Mouse (Mus musculus) left cerebral cortex, postnatal 36 days (tissue): ENCODE measurements at regions not wholly inside any gene's neighbourhood (a gene's known extent, or its start where the extent isn't known, plus 50 kb on each side); places are given as distances from the start of the nearest gene placed in this dataset.

Source experiments
- DNase-seq, 2 experiments: peaks; one replicate each; pipeline ENCODE4 v3.0.0; 2021 to 2022; ENCODE audit warnings: low spot score in 2 of 2, mixed read lengths in 1 of 2
- intact Hi-C: fragments of 180-260 bp; cut with DNase I; formaldehyde crosslinking; loops from one replicate; pipeline ENCODE4 v1.15.1; 2025

DNA sequence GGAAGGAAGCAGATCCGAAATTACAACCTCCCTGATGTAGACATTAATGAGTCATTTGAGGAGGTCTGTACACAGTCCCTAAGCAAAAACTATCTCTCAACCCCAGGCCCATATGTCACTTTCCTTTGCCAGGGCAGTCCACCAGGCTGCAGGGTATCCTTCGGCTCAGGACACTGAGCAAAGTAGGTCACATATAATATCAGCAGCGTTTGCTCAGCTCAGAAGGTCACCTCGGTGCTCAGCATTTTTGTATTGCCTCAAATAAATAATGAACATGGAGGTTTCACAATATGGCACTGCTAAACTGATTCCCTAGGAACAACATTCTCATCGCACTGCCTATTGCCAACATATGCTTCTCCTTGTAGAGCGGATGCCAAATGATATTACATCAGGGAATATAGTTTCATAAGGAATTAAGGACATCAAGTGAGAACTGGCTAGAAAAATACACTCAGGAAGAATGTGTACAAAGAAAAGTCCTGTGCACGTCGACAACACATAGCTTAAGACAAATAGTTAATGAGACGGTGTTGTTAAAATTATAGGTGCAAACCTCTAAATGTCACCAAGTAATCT, 275.4 kb downstream of the Pdcd6ip start:
- intact Hi-C loops, result no loop called here
- no peak for DNase-seq

DNA sequence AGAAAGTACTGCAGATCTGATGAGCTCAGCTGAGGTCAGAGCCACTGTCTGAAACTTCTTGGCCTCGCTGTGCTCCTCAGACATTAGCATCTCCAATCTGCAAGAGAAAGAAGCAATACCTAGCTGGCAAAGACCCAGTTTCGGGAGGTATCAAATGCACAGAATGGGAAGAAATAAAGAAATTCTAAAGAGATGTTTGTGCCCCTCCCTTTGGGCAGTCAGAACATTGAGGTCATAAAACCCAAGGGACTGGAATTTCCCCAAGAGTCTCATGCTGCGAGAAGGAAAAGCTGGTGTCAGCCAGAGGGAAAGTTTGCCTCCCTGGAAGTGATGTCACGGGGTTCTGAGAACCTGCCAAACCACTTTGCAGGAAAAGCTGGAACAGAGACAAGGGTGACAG, 277.6 kb downstream of the Pdcd6ip start:
- intact Hi-C loops, result no loop called here

DNA sequence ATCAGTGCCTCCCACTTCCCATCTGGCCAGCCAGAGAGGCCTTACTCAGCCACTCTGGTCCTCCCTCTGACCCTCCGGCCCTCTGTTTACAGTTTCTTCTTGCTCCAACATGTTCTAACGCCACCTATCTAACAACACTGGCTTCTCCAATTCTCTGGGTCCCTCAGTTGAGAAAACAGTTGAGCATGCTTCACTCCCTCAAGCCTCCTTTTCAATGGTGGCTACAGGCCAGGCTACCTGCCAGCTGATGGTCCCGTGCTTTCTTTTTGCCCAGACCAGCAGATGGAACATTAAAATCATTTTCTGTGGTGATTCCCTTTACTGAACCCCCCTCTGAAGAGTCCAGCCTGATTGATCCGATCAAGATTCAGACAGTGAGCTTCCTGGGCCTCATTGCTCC, 280.8 kb downstream of the Pdcd6ip start:
- intact Hi-C loops, result no loop called here
- DNase-seq, result no peak

More for the DNA sequence above, 277.6 kb downstream of the Pdcd6ip start:
- no peak for DNase-seq

DNA sequence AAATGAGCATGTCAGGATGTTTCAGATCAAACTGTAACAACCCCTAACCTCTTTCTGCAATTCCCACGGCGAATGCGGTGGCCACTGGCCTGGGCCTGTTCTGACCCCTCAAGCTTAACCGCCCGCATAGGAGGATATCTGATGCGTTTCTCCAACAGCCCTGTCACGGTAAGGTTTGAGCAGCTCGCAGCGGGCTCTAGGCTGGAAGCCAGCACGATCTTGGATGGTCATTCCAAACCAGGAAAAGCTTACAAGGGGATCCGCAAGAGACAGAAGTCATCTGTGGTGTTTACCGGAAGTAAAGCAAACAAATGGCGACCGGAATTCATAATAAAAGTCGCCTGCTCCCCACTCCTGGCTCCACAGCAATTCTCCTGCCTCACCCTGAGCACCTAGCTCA, 281.7 kb downstream of the Pdcd6ip start:
- intact Hi-C loops, result no loop called here
- DNase-seq, result no peak

DNA sequence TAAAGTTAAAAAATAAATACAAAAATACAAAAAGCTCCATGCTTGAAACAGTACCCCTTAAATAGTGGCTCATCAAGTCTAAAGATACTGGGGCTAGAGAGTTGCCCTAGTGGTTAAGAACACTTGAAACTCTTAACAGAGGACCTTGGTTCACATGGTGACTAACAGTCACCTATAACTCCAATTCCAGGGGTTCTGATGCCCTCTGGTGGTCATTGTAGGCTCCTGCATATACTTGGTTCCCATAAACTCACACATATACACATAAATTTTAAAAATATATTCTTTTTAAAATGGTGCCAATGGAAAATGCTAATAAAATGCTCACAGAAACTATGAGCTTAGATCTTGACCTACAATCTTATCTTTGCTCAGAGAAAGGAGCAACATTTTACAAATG, 286.4 kb downstream of the Pdcd6ip start:
- intact Hi-C loops, result loop anchor here (2.0 kb wide), 1 partner anchor 79 kb away; no protein-coding TSS in a partner anchor
- DNase-seq, result no peak

DNA sequence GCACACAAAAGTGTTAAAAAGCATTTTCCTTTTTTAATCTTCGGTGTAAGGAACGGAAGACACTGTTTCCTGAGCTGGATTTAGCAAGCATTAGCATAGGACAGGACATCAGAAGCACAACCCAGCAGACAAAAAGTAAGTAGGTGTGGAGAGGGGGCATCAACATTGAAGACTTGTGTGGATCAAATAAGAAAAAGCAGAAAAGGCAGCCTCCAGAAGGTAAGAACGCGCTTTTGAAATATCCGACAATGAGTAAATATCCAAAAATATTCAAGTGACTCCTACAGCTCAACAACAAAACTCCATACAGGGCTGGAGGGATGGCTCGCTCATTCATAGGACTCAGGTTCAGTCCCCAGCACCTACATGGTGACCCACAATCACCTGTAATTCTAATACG, 286.9 kb downstream of the Pdcd6ip start:
- DNase-seq, result no peak
- intact Hi-C loops, result loop anchor here (2.0 kb wide), 1 partner anchor 78 kb away; no protein-coding TSS in a partner anchor

DNA sequence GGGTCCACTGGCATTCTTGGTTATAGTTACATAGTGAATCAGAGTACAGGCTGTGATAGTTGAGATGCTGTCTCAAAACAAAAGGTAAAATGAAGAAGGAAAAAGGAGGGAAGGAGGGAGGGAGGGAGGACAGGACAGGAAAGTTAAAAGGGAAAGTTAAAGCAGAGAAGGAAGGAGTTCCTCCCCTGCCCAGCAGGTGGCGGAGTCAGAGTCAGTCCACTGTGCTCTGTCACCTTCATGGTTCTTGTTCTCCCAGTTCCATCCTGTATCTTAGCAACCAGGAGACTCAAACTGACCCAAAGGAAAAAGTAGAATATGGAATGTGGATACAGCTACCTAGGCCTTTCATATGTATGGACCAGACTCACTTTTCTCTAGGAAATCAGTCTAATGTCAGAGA, 288.3 kb downstream of the Pdcd6ip start:
- intact Hi-C loops, result loop anchor here (2.0 kb wide), 1 partner anchor 77 kb away; no protein-coding TSS in a partner anchor
- no peak for DNase-seq

DNA sequence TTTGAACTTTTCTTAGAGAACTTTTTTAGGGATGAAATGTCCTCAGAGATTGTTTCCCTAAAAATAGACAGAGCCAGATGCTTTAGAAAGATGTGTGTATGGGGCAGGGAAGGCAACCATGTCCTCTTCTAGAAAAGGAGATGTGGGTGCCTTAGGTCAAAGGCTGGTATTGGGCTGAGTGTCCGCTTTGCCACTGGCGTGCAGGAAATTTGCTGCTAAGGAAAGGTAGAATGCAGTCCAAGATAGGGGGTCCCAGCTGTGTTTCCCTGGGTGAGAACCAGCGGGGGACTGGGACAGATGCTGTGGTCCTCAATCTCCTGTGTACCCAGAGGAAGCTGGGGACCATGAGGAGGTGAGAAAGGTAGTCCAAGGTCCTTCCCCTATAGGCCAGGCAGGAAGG, 291.0 kb downstream of the Pdcd6ip start:
- no peak for DNase-seq
- intact Hi-C loops, result no loop called here

DNA sequence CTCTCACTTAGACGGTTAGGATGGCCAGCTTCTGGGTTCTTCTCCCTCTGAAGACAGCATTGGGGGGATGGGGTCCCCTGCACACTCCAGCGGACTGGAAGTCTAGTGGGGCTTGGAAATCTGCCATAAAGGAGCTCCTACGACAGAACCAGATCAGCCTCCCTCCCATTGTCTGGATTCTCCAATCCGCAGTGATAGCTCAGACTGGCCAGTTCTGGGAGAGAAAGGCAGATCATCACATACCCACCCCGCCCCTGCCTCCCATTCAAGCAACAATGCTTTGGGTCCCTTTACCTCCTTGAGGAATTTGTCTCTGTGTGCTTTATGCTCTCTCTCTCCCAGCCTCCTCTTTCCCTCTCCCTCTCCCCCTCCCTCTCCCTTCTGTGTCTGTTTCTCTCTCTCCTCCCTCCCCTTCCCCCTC, 292.5 kb downstream of the Pdcd6ip start:
- intact Hi-C loops, result no loop called here
- no peak for DNase-seq

DNA sequence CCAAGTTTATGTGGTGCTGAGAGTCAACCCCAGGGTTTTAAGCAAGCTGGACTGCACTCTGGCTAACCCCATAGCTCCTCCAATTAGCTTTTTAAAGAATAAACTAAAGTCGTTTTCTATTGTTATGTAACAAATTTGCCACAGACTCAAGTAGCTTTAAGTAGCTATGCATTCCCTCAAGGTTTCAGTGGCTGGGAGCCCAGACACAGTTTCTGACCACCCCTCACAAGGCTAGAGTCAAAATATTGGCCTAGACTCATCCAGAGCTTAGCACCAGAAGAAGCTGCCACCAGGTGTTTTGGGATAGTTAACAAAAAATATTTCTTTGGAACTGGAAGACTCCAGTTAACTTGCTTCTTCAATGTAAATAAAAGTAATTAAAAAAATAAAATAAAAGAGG, 293.4 kb downstream of the Pdcd6ip start:
- intact Hi-C loops, result no loop called here
- no peak for DNase-seq

DNA sequence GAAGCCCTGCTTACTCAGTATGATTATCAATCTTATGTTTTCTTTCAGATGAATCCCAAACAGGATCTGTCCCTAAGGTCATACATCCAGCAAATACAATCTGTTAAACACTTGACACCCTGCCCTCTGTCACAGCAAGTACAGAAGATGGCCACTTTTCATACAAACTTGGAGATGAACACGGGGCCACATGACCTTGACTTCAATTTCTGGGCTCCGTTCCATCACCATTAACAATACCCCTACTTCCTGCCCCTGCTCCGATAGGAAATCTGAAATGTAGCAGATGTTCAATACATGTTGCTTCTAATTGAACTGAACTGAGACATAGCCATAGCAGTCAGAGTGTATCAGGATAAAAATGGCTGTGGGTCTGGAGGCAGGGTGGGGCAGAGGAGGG, 294.2 kb downstream of the Pdcd6ip start:
- intact Hi-C loops, result no loop called here
- no peak for DNase-seq

DNA sequence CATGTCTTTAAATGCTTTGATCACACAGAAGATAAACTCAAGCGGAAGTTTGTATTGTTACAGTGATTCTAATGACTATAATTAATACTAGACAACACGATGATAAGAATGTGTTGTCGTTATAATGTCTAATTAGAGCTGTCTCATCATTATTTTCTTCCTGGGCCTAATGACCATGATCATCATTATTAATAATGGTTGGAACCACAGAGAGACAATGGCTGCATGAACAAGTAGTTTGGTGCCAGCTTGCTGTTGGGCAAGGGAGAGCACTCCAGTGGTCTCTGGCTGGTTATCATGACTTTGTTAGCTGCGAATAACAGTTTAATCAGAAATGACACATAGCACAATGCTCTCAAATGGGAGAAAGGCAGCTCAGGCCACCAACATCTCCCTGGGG, 296.4 kb downstream of the Pdcd6ip start:
- intact Hi-C loops, result no loop called here
- no peak for DNase-seq

DNA sequence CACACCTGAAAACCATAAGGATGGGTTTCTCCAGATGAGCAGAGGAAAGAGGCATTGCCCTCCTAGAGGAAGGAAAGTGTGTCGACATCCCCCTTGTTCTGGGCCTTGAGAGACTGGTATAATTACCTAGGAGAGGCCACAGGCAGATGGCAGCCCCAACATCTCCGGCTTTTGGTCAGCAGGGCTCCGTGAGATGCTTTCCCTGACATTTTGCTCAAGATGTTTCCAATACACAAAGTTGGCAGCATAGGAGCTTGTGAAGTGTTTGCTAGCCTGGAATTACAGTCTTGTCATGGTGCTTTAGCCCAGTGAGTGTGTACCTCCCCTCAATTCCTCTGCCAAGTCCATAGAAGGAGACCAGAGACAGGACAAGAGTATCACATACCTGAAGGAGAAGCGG, 299.5 kb downstream of the Pdcd6ip start:
- intact Hi-C loops, result no loop called here
- DNase-seq, result no peak

DNA sequence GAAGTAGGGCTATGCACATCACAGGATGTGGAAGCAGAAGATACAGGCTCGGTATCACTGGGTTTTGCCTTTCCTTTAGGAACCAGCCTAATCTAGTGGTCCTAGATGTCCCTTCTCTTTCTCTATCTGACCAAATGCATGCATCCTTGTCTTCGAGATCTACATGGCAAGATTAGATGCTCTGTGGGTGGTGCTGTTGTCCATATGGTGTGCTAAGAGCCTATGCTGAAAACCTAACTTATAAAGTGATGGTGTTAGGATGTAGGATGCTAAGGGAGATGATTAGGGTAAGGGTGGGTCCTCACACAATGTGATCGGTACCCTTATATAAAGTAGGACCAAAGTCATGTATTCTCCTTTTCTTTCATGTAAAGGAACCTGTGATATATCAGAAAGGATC, 313.7 kb downstream of the Pdcd6ip start:
- DNase-seq, result no peak
- intact Hi-C loops, result no loop called here

DNA sequence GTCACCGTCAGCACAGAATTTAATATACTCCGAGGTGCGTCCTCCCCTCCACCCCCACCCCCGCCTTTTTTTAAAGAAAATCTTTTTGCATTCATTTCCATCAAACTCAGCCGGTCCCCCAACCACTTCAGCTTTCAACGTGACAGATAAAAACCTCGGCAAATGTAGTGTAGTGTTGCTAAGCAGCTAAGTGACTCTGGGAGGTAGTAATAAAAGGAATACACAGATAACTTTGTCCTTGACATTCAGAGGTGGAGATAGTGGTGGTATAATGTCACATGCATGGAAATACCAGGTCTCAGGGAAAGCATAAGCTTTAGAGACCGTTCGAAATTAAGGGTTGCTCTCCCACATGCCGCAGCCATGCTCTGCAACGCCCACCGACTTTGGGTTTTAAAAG, 320.7 kb downstream of the Pdcd6ip start:
- intact Hi-C loops, result no loop called here
- peak in 1 of 2 experiments; percentile 5 for DNase-seq

DNA sequence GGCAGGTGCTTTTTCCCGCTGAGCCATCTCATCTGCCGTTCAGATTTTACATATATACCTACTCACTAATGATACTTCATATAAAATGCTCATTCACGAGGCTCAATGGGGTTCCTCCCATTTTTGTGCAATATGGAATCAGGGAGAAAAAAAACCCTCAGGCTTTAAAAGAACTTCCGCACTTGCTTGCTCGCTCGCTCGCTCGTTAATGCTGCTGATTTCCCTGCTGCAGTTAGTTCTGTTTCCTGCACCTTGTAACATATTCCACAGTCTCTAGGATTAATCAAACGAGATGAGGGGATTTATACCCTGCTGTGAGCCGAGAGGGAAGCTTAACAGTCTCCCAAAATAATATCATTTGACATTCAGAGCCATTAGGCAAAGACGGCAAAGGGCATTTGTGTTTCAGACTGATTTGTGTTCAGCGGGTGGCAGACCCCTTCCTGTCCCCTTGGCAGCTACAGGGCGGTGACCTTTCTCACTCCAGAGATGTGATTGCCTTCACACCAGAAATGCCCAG, 326.4 kb downstream of the Pdcd6ip start:
- intact Hi-C loops, result no loop called here
- peak in 1 of 2 experiments; percentile 3 for DNase-seq

DNA sequence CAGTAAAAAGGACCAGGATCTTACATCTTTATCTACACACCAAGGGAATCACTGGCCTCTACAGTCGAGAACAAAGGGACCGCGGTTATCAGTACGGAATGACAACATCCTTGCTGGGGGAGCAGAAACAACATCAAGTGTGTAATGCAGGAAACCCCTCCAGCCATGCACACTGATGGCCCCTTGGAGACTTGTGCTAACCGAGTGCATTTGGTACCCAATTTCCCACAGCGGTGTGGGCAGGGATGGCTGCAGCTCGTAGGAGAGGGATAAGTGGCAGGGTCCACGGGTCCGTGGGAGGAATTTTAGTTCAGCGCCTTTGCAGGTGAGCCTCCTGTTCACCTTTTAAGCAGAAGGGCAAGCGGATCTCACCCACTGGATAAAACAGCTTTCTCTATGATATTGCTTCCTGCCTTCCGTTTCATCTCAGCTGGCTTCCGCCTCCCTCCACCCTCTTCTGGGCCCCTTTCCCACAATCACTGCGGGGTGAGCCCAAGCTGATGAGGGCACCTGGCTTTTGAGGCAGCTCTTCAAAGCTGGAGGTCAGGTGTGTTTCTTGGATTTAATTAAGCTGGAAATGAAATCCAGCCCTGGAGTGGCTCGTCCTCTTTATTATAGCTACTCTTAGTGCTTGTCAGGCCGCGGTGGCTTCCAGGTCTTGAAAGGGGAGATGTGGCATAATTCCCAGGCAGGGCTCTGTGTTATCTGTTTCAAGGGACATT, 327.5 kb downstream of the Pdcd6ip start:
- peak in 1 of 2 experiments; percentile 7 for DNase-seq
- intact Hi-C loops, result no loop called here

DNA sequence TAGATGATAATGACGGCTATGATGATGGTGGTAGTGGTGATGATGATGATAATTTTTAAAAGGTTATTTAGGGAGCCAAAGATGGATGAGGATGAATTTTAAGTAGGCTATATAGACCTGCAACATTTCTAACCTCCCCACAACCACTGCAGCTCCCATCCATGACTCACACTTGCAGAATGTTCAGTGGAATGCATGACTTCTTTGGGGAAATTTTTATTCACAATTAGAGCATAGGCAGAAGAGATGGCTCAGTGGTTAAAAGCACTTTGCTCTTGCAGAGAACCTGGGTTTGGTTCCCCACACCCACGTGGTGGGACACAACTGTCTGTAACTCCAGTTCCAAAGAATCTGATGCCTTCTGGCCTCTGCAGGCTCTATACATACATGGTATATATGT, 329.5 kb downstream of the Pdcd6ip start:
- intact Hi-C loops, result no loop called here
- DNase-seq, result peak in 1 of 2 experiments; percentile 2

DNA sequence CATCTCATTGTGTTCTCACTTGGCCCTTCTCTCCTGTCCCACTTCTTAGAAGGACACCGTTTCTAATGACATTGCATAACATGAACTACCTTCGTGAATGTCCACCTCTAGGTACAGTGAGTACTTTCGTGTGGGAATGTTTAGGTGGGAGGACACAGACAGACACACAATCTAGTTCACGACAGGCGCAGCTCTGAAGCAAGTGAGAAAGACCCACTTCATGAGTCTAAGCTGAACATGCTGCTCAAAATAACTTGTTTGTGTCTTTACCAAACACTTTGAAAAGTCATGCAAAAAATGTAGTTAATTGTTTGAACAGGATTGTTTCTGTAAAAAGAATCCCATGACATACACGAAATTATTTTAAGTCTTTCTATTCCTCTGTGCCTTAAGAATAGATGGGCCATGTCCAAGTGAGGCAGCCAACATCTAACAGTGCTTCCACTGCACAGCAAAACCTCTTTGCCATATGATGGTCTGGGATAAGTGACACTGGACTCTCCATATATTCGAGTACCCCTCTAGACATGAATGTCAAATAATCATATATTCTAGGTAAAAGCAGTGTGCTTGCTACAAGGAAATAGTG, 336.2 kb downstream of the Pdcd6ip start:
- intact Hi-C loops, result no loop called here
- DNase-seq, result peak; percentile 39 to 41

DNA sequence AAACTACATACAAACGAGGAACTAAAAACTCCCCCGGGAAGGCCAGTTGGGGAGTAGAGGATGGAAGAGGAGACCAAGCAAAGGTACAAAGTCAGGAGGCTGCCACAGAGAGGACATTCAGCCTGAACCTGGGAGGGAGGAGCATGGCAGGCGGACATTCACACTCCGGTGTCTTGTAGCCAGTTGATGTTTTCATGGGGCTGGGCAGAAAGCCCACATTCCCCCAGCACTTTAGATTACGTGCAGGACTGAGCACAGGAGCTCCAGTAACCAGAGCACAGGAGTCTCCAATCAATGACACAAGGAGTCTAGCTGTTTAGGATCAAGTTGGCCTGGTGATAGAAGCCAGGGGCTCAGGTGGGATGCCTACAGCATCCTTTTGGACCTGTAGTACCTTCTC, 360.1 kb downstream of the Pdcd6ip start:
- DNase-seq, result no peak
- intact Hi-C loops, result loop anchor here (10.0 kb wide), 1 partner anchor 137 kb away; no protein-coding TSS in a partner anchor

DNA sequence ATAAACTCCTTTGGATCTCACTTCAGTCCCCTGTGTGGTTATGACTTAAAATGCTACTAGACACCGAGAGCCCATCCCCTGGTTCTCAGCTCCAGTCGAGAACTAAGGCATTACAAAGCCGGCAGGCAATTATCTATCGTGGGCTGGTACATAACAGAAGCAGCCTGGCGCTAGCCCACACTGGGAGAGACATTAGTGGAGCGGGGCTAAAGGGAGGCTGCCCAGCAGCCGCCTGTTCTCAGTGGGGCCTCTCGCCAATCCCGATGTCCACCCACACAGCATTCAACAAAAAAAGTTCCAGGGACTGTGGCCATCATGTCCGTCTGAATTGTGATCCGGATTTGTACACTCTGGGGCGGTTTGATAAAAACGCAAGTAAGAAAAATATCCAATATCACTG, 361.5 kb downstream of the Pdcd6ip start:
- intact Hi-C loops, result loop anchor here (10.0 kb wide), 1 partner anchor 138 kb away; no protein-coding TSS in a partner anchor

More for the DNA sequence above, 361.5 kb downstream of the Pdcd6ip start:
- peak; percentile 59 to 70 for DNase-seq
